Mouse (Mus musculus): ENCODE results near the gene Myh7. TPM values are rescaled to one million over a fixed set of nuclear protein-coding genes. Genes with fewer than 3 reads are reported as not detected.
"Not testable (repeated sequence)": the region's sequence is repeated elsewhere in the genome, so short reads cannot be mapped to it uniquely, and the experiment has no call there.

Myh7 gene
- polyA plus RNA-seq, 1 experiment from 2014 or later = 5,583 TPM

GRCm38 (mm10) chr14:54968344-54968743 lies 26.1 kb downstream of the Myh7 start:
- H3K27me3 ChIP-seq (replicated peaks) = no peaks in the 10 kb centered on the region
- H3K36me3 ChIP-seq = peaks cover 44% of the 10 kb centered on the region
- H3K27ac ChIP-seq (ENCODE audit: poor library complexity, severe bottlenecking) = peak overlapping the region; percentile 94

GRCm38 (mm10) chr14:54967874-54968273 lies 26.6 kb downstream of the Myh7 start:
- Histone ChIP-seq H3K4me2 (peak overlapping the region; percentile 68), H3K27ac (ENCODE audit: poor library complexity, severe bottlenecking) (peak overlapping the region; percentile 94), H3K9me3 (replicated peaks) (no peaks in the 10 kb centered on the region), H3K27me3 (replicated peaks) (no peaks in the 10 kb centered on the region), H3K9ac (peak overlapping the region; percentile 88), H3K36me3 (peaks cover 42% of the 10 kb centered on the region), H3K4me3 (no peak overlapping the region), H3K4me1 (replicated peaks) (peaks cover 53% of the 10 kb centered on the region)
- WGBS = 51% methylated on average over 3 of the region's 3 CpGs
- ATAC-seq (ENCODE audit: insufficient number of reproducible peaks, low FRiP score) = peak; percentile 25

More at GRCm38 (mm10) chr14:54968344-54968743, 26.1 kb downstream of the Myh7 start:
- 0 out of 2 replicates have a peak overlapping the region, but pooled peaks have one; percentile 37 for H3K9ac ChIP-seq
- 0 out of 2 replicates have a peak overlapping the region, but pooled peaks have one; percentile 68 for H3K4me2 ChIP-seq
- H3K4me1 ChIP-seq (replicated peaks) = peaks cover 55% of the 10 kb centered on the region
- ATAC-seq (ENCODE audit: insufficient number of reproducible peaks, low FRiP score) = peak; percentile 54
- H3K4me3 ChIP-seq = no peak overlapping the region
- no peaks in the 10 kb centered on the region for H3K9me3 ChIP-seq (replicated peaks)

GRCm38 (mm10) chr14:54966320-54966977 lies 28.0 kb downstream of the Myh7 start, which contains the start of gene Myh6:
TSS of gene Myh6 (minus strand) at chr14:54966927.
- H3K4me1 ChIP-seq (replicated peaks) = peaks cover 52% of the 10 kb centered on the region
- no peaks in the 10 kb centered on the region for H3K27me3 ChIP-seq (replicated peaks)
- WGBS = 41% methylated on average over 7 of the region's 7 CpGs
- H3K9ac ChIP-seq = peak within 1 kb of the TSS; percentile 88
- peaks cover 46% of the 10 kb centered on the region for H3K36me3 ChIP-seq
- H3K4me2 ChIP-seq = peak within 1 kb of the TSS; percentile 68
- peak within 1 kb of the TSS; percentile 94 for H3K27ac ChIP-seq (ENCODE audit: poor library complexity, severe bottlenecking)
- peak within 1 kb of the TSS; percentile 61 for H3K4me3 ChIP-seq
- peak; percentile 55 for ATAC-seq (ENCODE audit: insufficient number of reproducible peaks, low FRiP score)
- H3K9me3 ChIP-seq (replicated peaks) = no peaks in the 10 kb centered on the region

GRCm38 (mm10) chr14:54965631-54966030 lies 28.8 kb downstream of the Myh7 start:
- Histone ChIP-seq H3K27ac (ENCODE audit: poor library complexity, severe bottlenecking) (peak overlapping the region; percentile 94), H3K27me3 (replicated peaks) (no peaks in the 10 kb centered on the region), H3K9me3 (replicated peaks) (no peaks in the 10 kb centered on the region), H3K36me3 (peaks cover 46% of the 10 kb centered on the region), H3K9ac (peak overlapping the region; percentile 88), H3K4me2 (peak overlapping the region; percentile 68), H3K4me3 (peak overlapping the region; percentile 61), H3K4me1 (replicated peaks) (peaks cover 55% of the 10 kb centered on the region)
- ATAC-seq (ENCODE audit: insufficient number of reproducible peaks, low FRiP score) = no peak
- WGBS = 42% methylated on average over 6 of the region's 6 CpGs

- Histone ChIP-seq H3K9ac (peak overlapping the region; percentile 88), H3K4me3 (peak overlapping the region; percentile 61), H3K36me3 (peaks cover 46% of the 10 kb centered on the region), H3K4me2 (peak overlapping the region; percentile 68), H3K4me1 (replicated peaks) (peaks cover 58% of the 10 kb centered on the region), H3K9me3 (replicated peaks) (no peaks in the 10 kb centered on the region), H3K27me3 (replicated peaks) (no peaks in the 10 kb centered on the region), H3K27ac (ENCODE audit: poor library complexity, severe bottlenecking) (peak overlapping the region; percentile 94)
- 41% methylated on average over 15 of the region's 15 CpGs for WGBS
- ATAC-seq (ENCODE audit: insufficient number of reproducible peaks, low FRiP score) = no peak
Observed at GRCm38 (mm10) chr14:54965044-54965443, 29.4 kb downstream of the Myh7 start.

- peak overlapping the region; percentile 61 for H3K4me3 ChIP-seq
- 67% methylated on average over 11 of the region's 11 CpGs for WGBS
- H3K9ac ChIP-seq = peak overlapping the region; percentile 88
- H3K36me3 ChIP-seq = peaks cover 54% of the 10 kb centered on the region
- no peaks in the 10 kb centered on the region for H3K27me3 ChIP-seq (replicated peaks)
- peaks cover 55% of the 10 kb centered on the region for H3K4me1 ChIP-seq (replicated peaks)
- H3K4me2 ChIP-seq = peak overlapping the region; percentile 68
- peak overlapping the region; percentile 94 for H3K27ac ChIP-seq (ENCODE audit: poor library complexity, severe bottlenecking)
- ATAC-seq (ENCODE audit: insufficient number of reproducible peaks, low FRiP score) = no peak
- H3K9me3 ChIP-seq (replicated peaks) = no peaks in the 10 kb centered on the region
Observed at GRCm38 (mm10) chr14:54963727-54964126, 30.7 kb downstream of the Myh7 start.

GRCm38 (mm10) chr14:54962714-54963113 lies 31.7 kb downstream of the Myh7 start:
- Histone ChIP-seq H3K9ac (peak overlapping the region; percentile 88), H3K27ac (ENCODE audit: poor library complexity, severe bottlenecking) (peak overlapping the region; percentile 94), H3K4me3 (peak overlapping the region; percentile 61), H3K27me3 (replicated peaks) (no peaks in the 10 kb centered on the region), H3K36me3 (peaks cover 64% of the 10 kb centered on the region), H3K4me1 (replicated peaks) (peaks cover 51% of the 10 kb centered on the region), H3K4me2 (peak overlapping the region; percentile 68), H3K9me3 (replicated peaks) (no peaks in the 10 kb centered on the region)
- WGBS = 46% methylated on average over 7 of the region's 7 CpGs
- no peak for ATAC-seq (ENCODE audit: insufficient number of reproducible peaks, low FRiP score)

- Histone ChIP-seq H3K4me3 (peak overlapping the region; percentile 61), H3K27ac (ENCODE audit: poor library complexity, severe bottlenecking) (peak overlapping the region; percentile 94), H3K9ac (peak overlapping the region; percentile 88), H3K4me1 (replicated peaks) (peaks cover 48% of the 10 kb centered on the region), H3K9me3 (replicated peaks) (no peaks in the 10 kb centered on the region), H3K4me2 (peak overlapping the region; percentile 68), H3K36me3 (peaks cover 76% of the 10 kb centered on the region), H3K27me3 (replicated peaks) (no peaks in the 10 kb centered on the region)
- ATAC-seq (ENCODE audit: insufficient number of reproducible peaks, low FRiP score) = no peak
- WGBS = 52% methylated on average over 5 of the region's 5 CpGs
Observed at GRCm38 (mm10) chr14:54961487-54961886, 32.9 kb downstream of the Myh7 start.

GRCm38 (mm10) chr14:54960769-54961168 lies 33.7 kb downstream of the Myh7 start:
- 39% methylated on average over 10 of the region's 10 CpGs for WGBS
- H3K4me2 ChIP-seq = peak overlapping the region; percentile 68
- H3K9me3 ChIP-seq (replicated peaks) = no peaks in the 10 kb centered on the region
- H3K4me3 ChIP-seq = peak overlapping the region; percentile 61
- ATAC-seq (ENCODE audit: insufficient number of reproducible peaks, low FRiP score) = no peak
- peak overlapping the region; percentile 94 for H3K27ac ChIP-seq (ENCODE audit: poor library complexity, severe bottlenecking)
- no peaks in the 10 kb centered on the region for H3K27me3 ChIP-seq (replicated peaks)
- peak overlapping the region; percentile 88 for H3K9ac ChIP-seq
- peaks cover 51% of the 10 kb centered on the region for H3K4me1 ChIP-seq (replicated peaks)
- peaks cover 82% of the 10 kb centered on the region for H3K36me3 ChIP-seq

GRCm38 (mm10) chr14:54959853-54960613 lies 34.4 kb downstream of the Myh7 start:
- peak overlapping the region; percentile 88; the same call in 1 of the 2 replicates for H3K9ac ChIP-seq
- not testable (repeated sequence) for H3K9me3 ChIP-seq (replicated peaks); H3K27me3 ChIP-seq (replicated peaks)
- peak overlapping the region; percentile 61 for H3K4me3 ChIP-seq
- WGBS = 74% methylated on average over 12 of the region's 12 CpGs
- ATAC-seq (ENCODE audit: insufficient number of reproducible peaks, low FRiP score) = 0 out of 2 replicates have a peak, but pooled peaks have one; percentile 1
- peak overlapping the region; percentile 68 for H3K4me2 ChIP-seq
- H3K36me3 ChIP-seq = peaks cover 86% of the 10 kb centered on the region
- peaks cover 51% of the 10 kb centered on the region for H3K4me1 ChIP-seq (replicated peaks)
- H3K27ac ChIP-seq (ENCODE audit: poor library complexity, severe bottlenecking) = peak overlapping the region; percentile 94

GRCm38 (mm10) chr14:54959197-54959596 lies 35.2 kb downstream of the Myh7 start:
- peak overlapping the region; percentile 61; the same call in 1 of the 2 replicates for H3K4me3 ChIP-seq
- 70% methylated on average over 3 of the region's 3 CpGs for WGBS
- no peaks in the 10 kb centered on the region for H3K27me3 ChIP-seq (replicated peaks)
- ATAC-seq (ENCODE audit: insufficient number of reproducible peaks, low FRiP score) = no peak
- peak overlapping the region; percentile 68 for H3K4me2 ChIP-seq
- H3K36me3 ChIP-seq = peaks cover 89% of the 10 kb centered on the region
- no peaks in the 10 kb centered on the region for H3K9me3 ChIP-seq (replicated peaks)
- peak overlapping the region; percentile 32; the same call in 1 of the 2 replicates for H3K27ac ChIP-seq (ENCODE audit: poor library complexity, severe bottlenecking)
- H3K9ac ChIP-seq = peak overlapping the region; percentile 41
- peaks cover 51% of the 10 kb centered on the region for H3K4me1 ChIP-seq (replicated peaks)
